Mouse (Mus musculus): Measurements from ENCODE around the gene Dlk2.

DNA sequence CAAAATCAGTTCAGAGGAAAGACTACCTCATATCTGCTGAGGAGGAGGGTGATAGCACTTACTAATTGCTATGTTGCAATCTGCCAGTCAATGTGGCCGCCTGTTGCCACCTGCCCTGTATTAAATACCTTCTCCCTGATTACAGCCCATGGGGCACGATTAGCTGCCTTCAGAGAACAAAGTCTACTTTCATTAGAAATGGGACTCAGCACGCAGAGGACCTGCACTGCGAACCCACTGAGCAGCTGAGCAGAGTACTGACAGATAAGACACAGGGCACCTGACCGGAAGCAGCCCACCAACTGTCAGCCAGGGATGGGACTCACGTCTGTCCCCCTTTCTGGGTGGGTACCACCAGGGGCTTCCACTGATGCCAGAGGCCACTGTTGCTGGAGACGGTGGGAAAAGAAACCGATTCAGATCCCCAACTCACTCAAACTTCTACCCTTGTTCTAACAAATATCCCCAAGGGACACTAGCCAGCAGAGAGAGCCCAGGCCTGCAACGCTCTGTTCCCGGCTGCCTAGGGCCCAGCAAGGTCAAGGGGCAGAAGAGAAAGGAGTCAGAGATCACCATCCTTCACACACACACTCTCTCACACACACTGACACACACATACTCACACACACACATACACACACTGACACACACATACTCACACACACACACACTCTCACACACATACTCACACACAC lies 29.0 kb upstream of the Dlk2 start:
- TF ChIP-seq CTCF (IDR thresholded peaks at IDR 0.05; ENCODE audit: low read depth) (no peak), EP300 (IDR thresholded peaks at IDR 0.05; ENCODE audit: low read depth) (no peak)
